Mouse (Mus musculus) liver, adult 2 months (tissue): ENCODE results near the gene C1ra. TPM values are rescaled to one million over a fixed set of nuclear protein-coding genes. Genes with fewer than 3 reads are reported as not detected.

Source experiments
- DNase-seq: peaks from one replicate; pipeline ENCODE4 v3.0.0-alpha.2; 2011; ENCODE audit warnings: low read depth, low spot score; ENCODE audit errors: extremely low read depth
- H3K27ac ChIP-seq: fragments of 200-500 bp; replicated peaks from 2 replicates; pipeline ENCODE4 v1.5.1; 2012; ENCODE audit warnings: low read depth, mild to moderate bottlenecking, control low read depth, inconsistent platforms, low read length; ENCODE audit not compliant: insufficient read depth
- H3K27me3 ChIP-seq: fragments of 200-500 bp; 2 replicates; pipeline ENCODE4 v1.6.1; 2012; ENCODE audit warnings: mild to moderate bottlenecking, moderate library complexity, low read length, inconsistent platforms; ENCODE audit not compliant: control insufficient read depth, insufficient read depth
- H3K36me3 ChIP-seq: fragments of 200-500 bp; 2 replicates; pipeline ENCODE4 v1.6.1; 2012; ENCODE audit warnings: low read length, inconsistent platforms; ENCODE audit not compliant: control insufficient read depth, insufficient read depth
- H3K4me1 ChIP-seq: fragments of 200-500 bp; 2 replicates; pipeline ENCODE4 v1.6.1; 2011; ENCODE audit warnings: low read length; ENCODE audit not compliant: control insufficient read depth, insufficient read depth
- H3K4me3 ChIP-seq: fragments of 200-500 bp; 2 replicates; pipeline ENCODE4 v1.5.1; 2011; ENCODE audit warnings: low read depth, mild to moderate bottlenecking, control low read depth, low read length, moderate library complexity; ENCODE audit not compliant: insufficient read depth
- H3K79me2 ChIP-seq: fragments of 200-500 bp; 2 replicates; pipeline ENCODE4 v1.6.1; 2012; ENCODE audit warnings: inconsistent platforms, mild to moderate bottlenecking, low read length, moderate library complexity; ENCODE audit not compliant: control insufficient read depth, insufficient read depth
- H3K9ac ChIP-seq: fragments of 200-500 bp; 2 replicates; pipeline ENCODE4 v1.6.1; 2012; ENCODE audit warnings: low read depth, mild to moderate bottlenecking, control low read depth, inconsistent platforms, low read length
- CTCF ChIP-seq: fragments of 200-500 bp; IDR thresholded peaks from 2 replicates; pipeline ENCODE4 v1.5.1; 2011; ENCODE audit warnings: low read depth, low read length, control low read depth
- POLR2A ChIP-seq: fragments of 200-500 bp; IDR thresholded peaks from 2 replicates; pipeline ENCODE4 v1.6.1; 2011; ENCODE audit warnings: low read length, control low read depth; ENCODE audit not compliant: insufficient read depth; ENCODE audit errors: extremely low read depth
- WGBS: fragments of 180-500 bp; shearing (Covaris S2); methylation state at CpG from one replicate; pipeline ENCODE4 v1.1.7; 2018; 5-methylcytosine and 5-hydroxymethylcytosine counted together
- polyA plus RNA-seq: library from polyadenylated mRNA; depleted of rRNA; stranded (reverse); fragments of >200 nt; gene quantifications from 2 replicates; pipeline ENCODE4 v1.2.3, GENCODE M21; 2012; rRNA removed
- total RNA-seq: library from RNA; depleted of rRNA; stranded (reverse); fragments of >200 nt; gene quantifications from 2 replicates; pipeline ENCODE4 v1.2.3, GENCODE M21; 2014; rRNA removed

Gene C1ra
- total and polyA plus RNA-seq, 2 experiments = 119 to 165 TPM

GRCm38 (mm10) chr6:124570026-124570425 lies 57.8 kb downstream of the C1ra start, which contains the start of gene C1rb:
Gene C1rb (plus strand): TSS chr6:124570294.
- Histone ChIP-seq H3K4me3 (no peak within 1 kb of the TSS), H3K36me3 (no peaks in the 10 kb centered on the region), H3K27ac (no peak within 1 kb of the TSS), H3K79me2 (no peaks in the 10 kb centered on the region), H3K4me1 (peaks cover under 1% of the 10 kb centered on the region; the same call in 1 of the 2 replicates), H3K27me3 (no peaks in the 10 kb centered on the region), H3K9ac (no peak within 1 kb of the TSS)
- under 1% methylated on average over 8 of the region's 8 CpGs for WGBS
- TF ChIP-seq CTCF (peak; percentile 69; the same call in 1 of the 2 replicates), POLR2A (no peak)
- DNase-seq = peak; percentile 39

Other genes with a start within 250 kb of the C1ra start
- gene Cd163, start 207.7 kb upstream of the C1ra start, total RNA-seq = 6.4 and 15.7 TPM in 2 replicates
- gene Cd163, start 207.7 kb upstream of the C1ra start, polyA plus RNA-seq = 1.1 TPM in 2 replicates
- gene Pex5, start 97.3 kb upstream of the C1ra start, total RNA-seq = 73.7 and 88.4 TPM in 2 replicates
- gene Pex5, start 97.3 kb upstream of the C1ra start, polyA plus RNA-seq = 79.3 and 86.3 TPM in 2 replicates
- gene Clstn3, start 47.6 kb upstream of the C1ra start, total RNA-seq = 1.6 and 2.7 TPM in 2 replicates
- gene Clstn3, start 47.6 kb upstream of the C1ra start, polyA plus RNA-seq = 4.1 and 4.4 TPM in 2 replicates
- gene C1rl, start 19.3 kb upstream of the C1ra start, total RNA-seq = 53.6 and 59.5 TPM in 2 replicates
- gene C1rl, start 19.3 kb upstream of the C1ra start, polyA plus RNA-seq = 67.3 and 73.0 TPM in 2 replicates
- 384 and 554 TPM in 2 replicates for gene C1s1, start 30.0 kb downstream of the C1ra start, total RNA-seq
- 174 and 206 TPM in 2 replicates for gene C1s1, start 30.0 kb downstream of the C1ra start, polyA plus RNA-seq
- gene C1rb, start 57.9 kb downstream of the C1ra start, total RNA-seq = under 0.01 TPM in 1 of 2 replicates, not detected in the other
- 0.12 TPM in 1 of 2 replicates, not detected in the other for gene C1rb, start 57.9 kb downstream of the C1ra start, polyA plus RNA-seq
- 0.09 TPM in 1 of 2 replicates, not detected in the other for gene C1s2, start 123.7 kb downstream of the C1ra start, total RNA-seq
- not detected in 2 replicates for gene C1s2, start 123.7 kb downstream of the C1ra start, polyA plus RNA-seq
- 72.4 and 99.9 TPM in 2 replicates for gene Lpcat3, start 150.6 kb downstream of the C1ra start, total RNA-seq
- gene Lpcat3, start 150.6 kb downstream of the C1ra start, polyA plus RNA-seq = 172 and 188 TPM in 2 replicates
- gene Emg1, start 199.8 kb downstream of the C1ra start, total RNA-seq = 97.4 and 99.6 TPM in 2 replicates
- 46.0 and 56.3 TPM in 2 replicates for gene Emg1, start 199.8 kb downstream of the C1ra start, polyA plus RNA-seq
- gene Phb2, start 199.9 kb downstream of the C1ra start, total RNA-seq = 140 and 151 TPM in 2 replicates
- gene Phb2, start 199.9 kb downstream of the C1ra start, polyA plus RNA-seq = 209 and 210 TPM in 2 replicates
- gene Ptpn6, start 226.3 kb downstream of the C1ra start, total RNA-seq = 16.7 and 19.7 TPM in 2 replicates
- 17.3 and 17.8 TPM in 2 replicates for gene Ptpn6, start 226.3 kb downstream of the C1ra start, polyA plus RNA-seq
- gene Grcc10, start 229.0 kb downstream of the C1ra start, total RNA-seq = 125 and 140 TPM in 2 replicates
- gene Grcc10, start 229.0 kb downstream of the C1ra start, polyA plus RNA-seq = 203 and 216 TPM in 2 replicates
- gene Gm45234, start 243.6 kb downstream of the C1ra start, total RNA-seq = not detected in 2 replicates
- not detected in 2 replicates for gene Gm45234, start 243.6 kb downstream of the C1ra start, polyA plus RNA-seq
- gene Atn1, start 244.1 kb downstream of the C1ra start, total RNA-seq = 1.4 and 1.5 TPM in 2 replicates
- 9.6 and 10.9 TPM in 2 replicates for gene Atn1, start 244.1 kb downstream of the C1ra start, polyA plus RNA-seq